Mouse (Mus musculus): ENCODE results near the gene Evx2.

Gene Evx2

GRCm38 (mm10) chr2:74695383-74695782, 36.0 kb upstream of the Evx2 start:
- no peak for DNase-seq (ENCODE audit: low spot score)

- DNase-seq (ENCODE audit: low spot score) = no peak
Measured at GRCm38 (mm10) chr2:74694066-74694465, 34.7 kb upstream of the Evx2 start.

- no peak for DNase-seq (ENCODE audit: low spot score)
Measured at GRCm38 (mm10) chr2:74693432-74693827, 34.1 kb upstream of the Evx2 start.

- DNase-seq (ENCODE audit: low spot score) = no peak
Measured at GRCm38 (mm10) chr2:74692808-74693431, 33.6 kb upstream of the Evx2 start.

GRCm38 (mm10) chr2:74691995-74692807, 32.8 kb upstream of the Evx2 start:
- DNase-seq (ENCODE audit: low spot score) = no peak

- DNase-seq (ENCODE audit: low spot score) = no peak
Measured at GRCm38 (mm10) chr2:74691022-74691951, 31.9 kb upstream of the Evx2 start, which contains the start of gene Hoxd10. TSS of gene Hoxd10 (plus strand) at chr2:74691924.

- DNase-seq (ENCODE audit: low spot score) = no peak
Measured at GRCm38 (mm10) chr2:74690338-74690716, 31.0 kb upstream of the Evx2 start.

- no peak for DNase-seq (ENCODE audit: low spot score)
Measured at GRCm38 (mm10) chr2:74689574-74690337, 30.4 kb upstream of the Evx2 start.

- DNase-seq (ENCODE audit: low spot score) = no peak
Measured at GRCm38 (mm10) chr2:74688795-74689573, 29.6 kb upstream of the Evx2 start.

- DNase-seq (ENCODE audit: low spot score) = no peak
Measured at GRCm38 (mm10) chr2:74687698-74688555, 28.6 kb upstream of the Evx2 start.

GRCm38 (mm10) chr2:74686988-74687697, 27.8 kb upstream of the Evx2 start:
- DNase-seq (ENCODE audit: low spot score) = no peak

GRCm38 (mm10) chr2:74686301-74686987, 27.1 kb upstream of the Evx2 start:
- no peak for DNase-seq (ENCODE audit: low spot score)

- DNase-seq (ENCODE audit: low spot score) = no peak
Measured at GRCm38 (mm10) chr2:74685059-74685603, 25.8 kb upstream of the Evx2 start.

GRCm38 (mm10) chr2:74684106-74684505, 24.7 kb upstream of the Evx2 start:
- no peak for DNase-seq (ENCODE audit: low spot score)

- no peak for DNase-seq (ENCODE audit: low spot score)
Measured at GRCm38 (mm10) chr2:74683471-74683951, 24.2 kb upstream of the Evx2 start.

- no peak for DNase-seq (ENCODE audit: low spot score)
Measured at GRCm38 (mm10) chr2:74682796-74683195, 23.4 kb upstream of the Evx2 start.

GRCm38 (mm10) chr2:74681594-74682531, 22.5 kb upstream of the Evx2 start:
- DNase-seq (ENCODE audit: low spot score) = no peak

Data from MN1 (cell line).